Mouse (Mus musculus) olfactory bulb, adult 2 months (tissue): ENCODE results near the gene I830077J02Rik.

Source experiments
- CTCF ChIP-seq: fragments of 200-500 bp; IDR thresholded peaks from 2 replicates; pipeline ENCODE4 v1.5.1; 2012; ENCODE audit warnings: low read depth, mild to moderate bottlenecking, low read length, moderate library complexity; ENCODE audit not compliant: insufficient read depth
- POLR2A ChIP-seq: fragments of 200-500 bp; IDR thresholded peaks from 2 replicates; pipeline ENCODE4 v1.6.1; 2012; ENCODE audit warnings: mild to moderate bottlenecking, low read depth, low read length, moderate library complexity; ENCODE audit not compliant: insufficient read depth

DNA sequence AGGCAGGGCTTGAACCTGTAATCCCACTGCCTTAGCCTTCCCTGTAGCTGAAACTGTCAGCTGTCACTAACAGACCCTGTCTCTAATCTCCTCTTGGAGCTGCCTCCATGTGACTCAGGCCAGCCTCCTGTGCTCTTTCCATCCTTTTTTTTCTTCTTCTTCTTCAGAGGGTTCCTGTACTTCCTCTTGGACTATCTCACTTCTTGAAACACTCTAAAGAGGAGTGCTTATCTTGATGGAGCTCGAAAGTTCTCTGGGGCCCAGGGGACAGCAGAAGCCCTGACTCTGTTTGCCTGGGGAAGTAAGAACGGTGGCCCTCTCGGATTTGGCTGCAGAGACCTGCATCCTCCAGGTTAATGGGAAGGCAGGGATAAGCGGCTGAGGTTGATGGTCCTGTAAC, 28.3 kb downstream of the I830077J02Rik start:
- no peak for TF ChIP-seq CTCF
- no peak for TF ChIP-seq POLR2A
